Mouse (Mus musculus) lung, adult 2 months (tissue): Measurements from ENCODE around the gene Ust. TPM values are rescaled to one million over a fixed set of nuclear protein-coding genes. Genes with fewer than 3 reads are reported as not detected.

Experiments
- DNase-seq: peaks from one replicate; pipeline ENCODE4 v3.0.0; 2022
- H3K4me1 ChIP-seq: fragments of 200-500 bp; 2 replicates; pipeline ENCODE4 v1.6.1; 2011; ENCODE audit warnings: low read length; ENCODE audit not compliant: control insufficient read depth, insufficient read depth
- H3K4me3 ChIP-seq: fragments of 200-500 bp; replicated peaks from 2 replicates; pipeline ENCODE3; 2011; ENCODE audit warnings: low read depth, mild to moderate bottlenecking, control low read depth, low read length; ENCODE audit errors: extremely low read depth
- CTCF ChIP-seq: fragments of 200-500 bp; IDR thresholded peaks from 2 replicates; pipeline ENCODE4 v1.5.1; 2011; ENCODE audit warnings: mild to moderate bottlenecking, low read length, control low read depth; ENCODE audit not compliant: insufficient read depth
- POLR2A ChIP-seq: fragments of 200-500 bp; IDR thresholded peaks from 2 replicates; pipeline ENCODE4 v1.6.1; 2011; ENCODE audit warnings: low read depth, mild to moderate bottlenecking, control low read depth, low read length, borderline replicate concordance; ENCODE audit errors: extremely low read depth
- whole genome bisulfite sequencing: fragments of 180-500 bp; shearing (Covaris S2); methylation state at CpG from one replicate; pipeline ENCODE4 v1.1.7; 2018; 5-methylcytosine and 5-hydroxymethylcytosine counted together
- polyA plus RNA-seq: library from polyadenylated mRNA; depleted of rRNA; stranded (reverse); fragments of >200 nt; gene quantifications from 2 replicates; pipeline ENCODE4 v1.2.3, GENCODE M21; 2012

Gene Ust
- polyA plus RNA-seq, 1 experiment, result 3.3 TPM

DNA sequence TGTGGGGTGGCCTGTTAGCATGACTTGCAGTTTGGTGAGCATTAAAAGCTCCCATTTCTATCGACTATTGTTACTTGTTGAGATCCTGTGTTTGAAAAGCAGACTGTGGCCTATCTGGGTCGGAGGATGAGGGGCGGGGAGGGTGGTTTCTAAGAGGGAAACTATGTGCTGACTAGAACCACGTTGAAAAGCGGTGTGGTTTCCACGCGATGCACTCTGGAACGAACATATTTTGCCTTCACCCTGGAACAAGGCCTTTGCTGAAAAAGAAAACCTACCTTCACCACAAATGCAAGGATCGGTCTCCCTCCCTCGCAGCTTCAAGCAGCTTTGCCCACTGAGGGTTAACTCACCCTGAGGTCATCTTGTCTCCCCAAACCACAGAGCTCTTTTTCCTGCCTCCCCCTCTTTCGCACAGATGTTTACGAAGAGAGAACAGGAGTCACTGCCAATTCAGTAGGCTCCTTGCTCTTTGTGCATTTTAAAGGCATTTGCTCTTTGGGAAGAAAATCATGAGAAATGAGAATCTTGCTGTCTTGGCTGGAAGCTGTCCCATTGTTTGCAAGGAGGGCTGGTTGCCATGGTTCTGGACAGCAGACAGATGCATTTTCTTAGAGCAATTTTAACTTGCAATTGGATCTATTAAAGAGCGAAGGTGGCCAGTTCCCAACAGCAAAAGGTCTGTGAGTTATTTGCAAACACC lies 342.1 kb downstream of the Ust start:
- WGBS, result 46% methylated on average over 13 of the region's 13 CpGs
- TF ChIP-seq CTCF (no peak), POLR2A (no peak)
- no peak for DNase-seq
- H3K4me3 ChIP-seq, result no peak overlapping the region
- peaks cover 2% of the 10 kb centered on the region; the same call in 1 of the 2 replicates for H3K4me1 ChIP-seq

DNA sequence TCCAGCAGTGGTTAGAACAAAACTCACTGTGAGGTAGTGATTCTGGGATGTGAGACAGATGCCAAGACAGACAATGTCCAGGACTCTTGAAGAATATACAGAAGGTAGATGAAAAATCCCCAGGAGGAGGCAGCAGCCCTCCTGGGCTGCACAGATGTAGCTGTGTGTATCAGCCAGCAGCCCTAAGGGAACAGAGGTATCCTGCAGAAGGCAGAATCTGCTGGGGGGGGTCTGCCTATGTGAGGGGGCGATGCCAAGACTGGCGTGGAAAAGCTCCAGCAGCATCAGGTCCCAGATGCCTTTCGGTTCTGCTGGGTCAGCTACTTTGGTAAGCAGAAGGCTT lies 342.6 kb downstream of the Ust start:
- TF ChIP-seq CTCF (no peak), POLR2A (no peak)
- no peak for DNase-seq
- H3K4me3 ChIP-seq, result no peak overlapping the region
- WGBS, result 79% methylated on average over 3 of the region's 3 CpGs
- peaks cover 2% of the 10 kb centered on the region; the same call in 1 of the 2 replicates for H3K4me1 ChIP-seq

DNA sequence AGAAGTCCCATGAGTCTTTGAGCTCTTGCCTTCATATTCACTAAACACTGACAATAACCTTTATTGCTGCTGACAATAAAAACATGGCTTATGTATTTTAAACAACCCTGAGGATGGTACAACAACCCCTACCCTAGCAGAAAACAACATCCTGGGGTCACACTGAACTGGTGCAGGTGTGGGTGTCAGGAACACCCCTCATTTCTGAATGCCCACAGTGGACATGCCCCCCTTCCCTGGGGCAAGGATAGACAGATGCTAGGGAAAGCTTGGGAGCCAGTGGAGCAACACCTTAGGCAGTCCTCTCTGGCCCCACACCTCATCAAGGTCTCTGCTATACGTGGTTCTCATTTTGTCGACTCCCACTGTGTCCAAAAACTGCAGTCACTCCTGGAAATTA lies 343.9 kb downstream of the Ust start:
- Histone ChIP-seq H3K4me1 (peaks cover 2% of the 10 kb centered on the region; the same call in 1 of the 2 replicates), H3K4me3 (no peak overlapping the region)
- DNase-seq, result no peak
- WGBS, result 76% methylated on average over 2 of the region's 2 CpGs
- TF ChIP-seq POLR2A (no peak), CTCF (no peak)

DNA sequence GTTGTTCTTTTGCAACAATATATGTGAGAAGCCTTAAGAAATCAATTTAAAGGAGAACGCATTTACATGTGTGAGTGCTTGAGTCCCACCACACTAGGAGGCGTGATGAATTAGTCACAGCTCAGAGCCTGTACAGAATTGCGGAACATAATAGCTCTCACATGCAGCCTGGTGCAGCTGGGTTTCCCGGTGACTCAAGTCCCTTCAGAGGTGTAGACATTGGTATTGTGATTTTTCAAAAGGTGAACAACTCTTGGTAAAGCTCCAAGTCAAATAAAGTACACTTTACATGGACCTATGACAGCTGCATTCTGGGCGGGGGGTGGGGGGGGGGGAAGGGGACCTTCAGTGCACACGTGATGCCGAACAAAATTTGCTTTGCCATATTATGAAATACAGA lies 344.4 kb downstream of the Ust start:
- H3K4me3 ChIP-seq, result no peak overlapping the region
- DNase-seq, result no peak
- H3K4me1 ChIP-seq, result peaks cover 2% of the 10 kb centered on the region; the same call in 1 of the 2 replicates
- no peak for TF ChIP-seq CTCF
- no peak for TF ChIP-seq POLR2A
- 62% methylated on average over 7 of the region's 7 CpGs for WGBS

DNA sequence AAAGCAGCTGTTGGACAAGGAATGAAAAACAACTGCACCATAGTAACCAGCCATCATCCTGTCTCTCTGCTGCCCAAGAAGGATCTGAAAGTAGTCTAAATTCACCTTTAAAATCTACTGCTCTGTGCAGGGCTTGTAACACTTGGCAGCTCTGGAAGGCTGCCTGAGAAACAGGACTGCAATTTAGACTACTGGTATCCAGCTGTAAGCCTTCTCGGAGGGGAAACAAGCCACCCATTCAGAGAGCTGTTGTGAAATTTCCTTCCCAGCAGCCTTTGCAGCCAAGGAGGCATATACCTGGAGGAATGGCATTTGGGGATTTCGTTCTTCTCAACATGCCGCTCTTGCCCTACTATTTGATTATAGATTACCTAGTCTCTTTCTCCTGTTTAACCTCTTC lies 345.6 kb downstream of the Ust start:
- TF ChIP-seq POLR2A (no peak), CTCF (no peak)
- WGBS, result 53% methylated on average over 3 of the region's 3 CpGs
- no peak for DNase-seq
- Histone ChIP-seq H3K4me1 (peaks cover 2% of the 10 kb centered on the region; the same call in 1 of the 2 replicates), H3K4me3 (no peak overlapping the region)

DNA sequence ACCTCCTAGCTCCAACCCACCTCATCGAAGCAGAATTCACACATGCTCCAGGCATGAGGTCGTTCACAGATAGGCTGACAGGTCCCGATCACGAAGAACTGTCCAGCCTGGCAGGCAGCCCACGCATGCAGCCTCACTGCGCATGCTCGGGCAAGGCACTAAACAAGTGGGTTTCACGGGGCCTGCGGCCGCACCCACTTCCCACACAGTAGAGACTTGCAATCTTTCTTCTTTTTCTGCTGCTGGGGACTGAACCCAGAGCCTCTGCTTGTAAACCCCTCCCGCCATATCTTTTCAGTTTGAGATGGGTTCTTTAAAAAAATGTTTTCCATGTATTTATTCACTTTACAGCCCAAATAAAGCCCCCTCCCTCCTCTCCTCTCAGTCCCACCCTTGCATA lies 347.1 kb downstream of the Ust start:
- DNase-seq, result no peak
- no peak overlapping the region for H3K4me3 ChIP-seq
- H3K4me1 ChIP-seq, result no peaks in the 10 kb centered on the region; the same call in 1 of the 2 replicates
- TF ChIP-seq POLR2A (no peak), CTCF (no peak)
- WGBS, result 74% methylated on average over 11 of the region's 11 CpGs
